Comparison of ENCODE assay signal across 7 mouse cellular contexts in the genomic region with DNA sequence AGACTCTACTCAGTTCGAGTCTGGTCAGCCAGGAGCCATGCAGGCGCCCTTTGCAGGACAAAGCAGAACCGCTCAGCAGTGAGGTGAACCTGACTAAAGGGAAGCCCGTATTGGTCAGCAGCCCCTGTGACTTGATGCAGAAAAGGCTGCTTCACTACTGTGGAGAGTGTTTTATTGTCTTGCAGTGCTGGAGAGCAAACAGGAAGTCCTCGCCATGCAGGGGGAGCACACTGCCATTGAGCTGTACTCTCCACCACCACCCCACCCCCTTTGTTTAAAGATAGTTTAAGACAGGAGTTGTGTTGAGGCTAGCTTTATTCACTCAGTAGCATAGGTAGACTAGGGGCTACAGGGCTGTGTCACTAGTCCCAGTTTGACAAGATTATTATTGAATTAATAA. TPM values are rescaled to one million over a fixed set of nuclear protein-coding genes. Genes with fewer than 3 reads are reported as not detected.
DNase-seq lines count a peak whose midpoint lies in the region; ATAC-seq and TF ChIP-seq lines count a peak whose summit lies in the region.

Gene Pole4 (minus strand): TSS at position 145 of the 400 bp plus-strand sequence.

- DNase-seq in CH12.LX (ENCODE audit: extremely low read depth): no peak
- no peak for DNase-seq in ES-E14 (ENCODE audit: low read depth, low spot score)
- no peak for DNase-seq in hindbrain, embryonic 11.5 days (ENCODE audit: low spot score)
- DNase-seq in liver, embryonic 13.5 days: no peak
- no peak for DNase-seq in ovary, postnatal 10 days (ENCODE audit: low spot score)
- DNase-seq in cerebellum, postnatal 36 days: no peak

- 84% methylated on average over 5 of the region's 5 CpGs for WGBS in forebrain, embryonic 13.5 days
- WGBS in hindbrain, embryonic 11.5 days: 84% methylated on average over 5 of the region's 5 CpGs
- WGBS in liver, embryonic 13.5 days (ENCODE audit: insufficient replicate concordance): 52% methylated on average over 5 of the region's 5 CpGs

- no peak for ATAC-seq in forebrain, embryonic 13.5 days
- ATAC-seq in hindbrain, embryonic 11.5 days (ENCODE audit: low FRiP score): no peak
- no peak for ATAC-seq in liver, embryonic 13.5 days (ENCODE audit: low read depth)

- dilution Hi-C loops in CH12.LX (cut with MboI; ENCODE audit: extremely low pct_ligation_motif_present, extremely low pct_unique_long_range_greater_than_20kb, low sequenced_read_pairs): no loop called here

- no peak within 1 kb of the TSS for H3K9ac ChIP-seq in CH12.LX (ENCODE audit: insufficient read depth, low read depth)
- peak within 1 kb of the TSS; percentile 57; the same call in 1 of the 2 replicates for H3K9ac ChIP-seq in ES-E14 (ENCODE audit: insufficient read depth, low read depth, low read length, poor library complexity, severe bottlenecking)
- H3K9ac ChIP-seq in forebrain, embryonic 13.5 days: no peak within 1 kb of the TSS
- H3K9ac ChIP-seq in hindbrain, embryonic 11.5 days (ENCODE audit: low read depth, low read length): no peak within 1 kb of the TSS
- H3K9ac ChIP-seq in liver, embryonic 13.5 days: no peak within 1 kb of the TSS

- no peak for TF ChIP-seq RAD21 in CH12.LX (IDR thresholded peaks at IDR 0.05; ENCODE audit: low read depth, low read length)

- no peaks in the 10 kb centered on the region for H3K36me3 ChIP-seq in CH12.LX (replicated peaks in 1 of 2; ENCODE audit: control insufficient read depth in 1 of 2, insufficient read depth in 1 of 2, low read length in 1 of 2)
- no peaks in the 10 kb centered on the region for H3K36me3 ChIP-seq in ES-E14 (ENCODE audit: control insufficient read depth, insufficient read depth, low read length, poor library complexity, severe bottlenecking)
- H3K36me3 ChIP-seq in forebrain, embryonic 13.5 days (ENCODE audit: poor library complexity, severe bottlenecking): no peaks in the 10 kb centered on the region
- H3K36me3 ChIP-seq in hindbrain, embryonic 11.5 days (ENCODE audit: control insufficient read depth, insufficient read depth, low read length): no peaks in the 10 kb centered on the region
- H3K36me3 ChIP-seq in liver, embryonic 13.5 days: no peaks in the 10 kb centered on the region

- TF ChIP-seq POLR2A in CH12.LX (IDR thresholded peaks at IDR 0.05; ENCODE audit: low read depth, low read length): no peak

- peaks cover 0 to 23% of the 10 kb centered on the region in 2 experiments; a peak in 2 of 4 replicates for H3K4me1 ChIP-seq in CH12.LX (ENCODE audit: control insufficient read depth in 1 of 2, insufficient read depth in 2 of 2)
- H3K4me1 ChIP-seq in ES-E14 (ENCODE audit: control insufficient read depth in 2 of 2, insufficient read depth in 2 of 2, low read length in 2 of 2, poor library complexity in 1 of 2): peaks cover 4 to 10% of the 10 kb centered on the region in 2 experiments; a peak in 3 of 4 replicates
- no peaks in the 10 kb centered on the region for H3K4me1 ChIP-seq in forebrain, embryonic 13.5 days
- H3K4me1 ChIP-seq in hindbrain, embryonic 11.5 days (replicated peaks; ENCODE audit: control insufficient read depth, insufficient read depth, low read length): no peaks in the 10 kb centered on the region
- H3K4me1 ChIP-seq in liver, embryonic 13.5 days (replicated peaks): no peaks in the 10 kb centered on the region

- H3K9me3 ChIP-seq in CH12.LX (replicated peaks; ENCODE audit: low read length): peaks cover 3% of the 10 kb centered on the region
- peaks cover 2% of the 10 kb centered on the region; the same call in 1 of the 2 replicates for H3K9me3 ChIP-seq in ES-E14 (ENCODE audit: control insufficient read depth, insufficient read depth, low read depth, low read length)
- H3K9me3 ChIP-seq in forebrain, embryonic 13.5 days (replicated peaks): no peaks in the 10 kb centered on the region
- no peaks in the 10 kb centered on the region for H3K9me3 ChIP-seq in hindbrain, embryonic 11.5 days (ENCODE audit: control insufficient read depth, low read length)
- H3K9me3 ChIP-seq in liver, embryonic 13.5 days (replicated peaks): no peaks in the 10 kb centered on the region

- H3K79me2 ChIP-seq in CH12.LX (replicated peaks; ENCODE audit: control insufficient read depth, extremely low read depth, insufficient read depth, poor library complexity, severe bottlenecking): no peaks in the 10 kb centered on the region

- in situ Hi-C loops in CH12.LX (cut with MboI; ENCODE audit: low pct_ligation_motif_present, low pct_unique_long_range_greater_than_20kb, low sequenced_read_pairs) (loop anchor here (25.0 kb wide), 1 partner anchor 743 kb away; the partner anchor contains the start of gene Mrpl19), ES-E14 (cut with MboI; ENCODE audit: low sequenced_read_pairs in 2 of 2, unreplicated experiment in 2 of 2) (no loop called here)

- no peak within 1 kb of the TSS for H3K27ac ChIP-seq in CH12.LX (ENCODE audit: insufficient read depth, low read depth)
- peak within 1 kb of the TSS; percentile 86; the same call in 1 of the 2 replicates for H3K27ac ChIP-seq in ES-E14 (ENCODE audit: insufficient read depth, low read depth, low read length, poor library complexity, severe bottlenecking)
- H3K27ac ChIP-seq in forebrain, embryonic 13.5 days: no peak within 1 kb of the TSS
- no peak within 1 kb of the TSS for H3K27ac ChIP-seq in hindbrain, embryonic 11.5 days (ENCODE audit: low read depth, low read length)
- H3K27ac ChIP-seq in liver, embryonic 13.5 days: no peak within 1 kb of the TSS

- H3K4me3 ChIP-seq in CH12.LX (replicated peaks in 1 of 3; ENCODE audit: low read depth in 2 of 3, low read length in 2 of 3, poor library complexity in 1 of 3) (no peak within 1 kb of the TSS), ES-E14 (ENCODE audit: insufficient read depth in 1 of 2, low read depth in 1 of 2, low read length in 2 of 2, poor library complexity in 1 of 2, severe bottlenecking in 1 of 2) (peak within 1 kb of the TSS; percentile 31 to 40; a peak in 3 of 4 replicates)
- H3K4me3 ChIP-seq in forebrain, embryonic 13.5 days: no peak within 1 kb of the TSS
- H3K4me3 ChIP-seq in hindbrain, embryonic 11.5 days (ENCODE audit: low read depth, low read length): no peak within 1 kb of the TSS
- no peak within 1 kb of the TSS for H3K4me3 ChIP-seq in liver, embryonic 13.5 days (replicated peaks)

- H3K4me2 ChIP-seq in CH12.LX (ENCODE audit: insufficient read depth, low read depth, poor library complexity, severe bottlenecking): no peak within 1 kb of the TSS
- no peak within 1 kb of the TSS for H3K4me2 ChIP-seq in forebrain, embryonic 13.5 days
- H3K4me2 ChIP-seq in hindbrain, embryonic 11.5 days (replicated peaks; ENCODE audit: low read depth, low read length): no peak within 1 kb of the TSS
- no peak within 1 kb of the TSS for H3K4me2 ChIP-seq in liver, embryonic 13.5 days

- TF ChIP-seq EP300 in CH12.LX (IDR thresholded peaks at IDR 0.05; ENCODE audit: low read length): no peak

- H3K27me3 ChIP-seq in CH12.LX (replicated peaks): no peaks in the 10 kb centered on the region
- H3K27me3 ChIP-seq in forebrain, embryonic 13.5 days: no peaks in the 10 kb centered on the region
- H3K27me3 ChIP-seq in hindbrain, embryonic 11.5 days (ENCODE audit: control insufficient read depth, insufficient read depth, low read length): no peaks in the 10 kb centered on the region
- no peaks in the 10 kb centered on the region for H3K27me3 ChIP-seq in liver, embryonic 13.5 days

- no peak for TF ChIP-seq CTCF in CH12.LX (conservative IDR thresholded peaks at IDR 0.05 in 1 of 2, IDR thresholded peaks at IDR 0.05 in 1 of 2; ENCODE audit: low read depth in 2 of 2, low read length in 2 of 2)

TF ChIP-seq in CH12.LX, 34 proteins besides CTCF, POLR2A, EP300 and RAD21 (continues in another document):
- TF ChIP-seq TBP (conservative IDR thresholded peaks at IDR 0.05; ENCODE audit: low read depth, low read length): no peak
- TF ChIP-seq SMC3 (IDR thresholded peaks at IDR 0.05; ENCODE audit: low read depth, low read length): no peak
- TF ChIP-seq E2F4 (IDR thresholded peaks at IDR 0.05; ENCODE audit: insufficient replicate concordance, low read depth, low read length): no peak
- TF ChIP-seq MAFK (IDR thresholded peaks at IDR 0.05; ENCODE audit: insufficient replicate concordance, low read length): no peak
- no peak for TF ChIP-seq ZNF384 (IDR thresholded peaks at IDR 0.05; ENCODE audit: low read depth, low read length)
- TF ChIP-seq MAX (IDR thresholded peaks at IDR 0.05; ENCODE audit: low read length): no peak
- no peak for TF ChIP-seq USF2 (conservative IDR thresholded peaks at IDR 0.05; ENCODE audit: low read depth, low read length)
- TF ChIP-seq MYC (IDR thresholded peaks at IDR 0.05; ENCODE audit: low read depth, low read length): no peak
- TF ChIP-seq MXI1 (IDR thresholded peaks at IDR 0.05; ENCODE audit: low read depth, low read length): no peak
- TF ChIP-seq KAT2A (IDR thresholded peaks at IDR 0.05; ENCODE audit: insufficient replicate concordance, low read length): no peak
- TF ChIP-seq JUND (conservative IDR thresholded peaks at IDR 0.05; ENCODE audit: low read depth, low read length): no peak

TF ChIP-seq in ES-E14, 5 proteins besides CTCF, POLR2A, EP300 and RAD21:
- TF ChIP-seq MAFK (IDR thresholded peaks at IDR 0.05; ENCODE audit: insufficient read depth, low read depth, low read length) (no peak), HCFC1 (IDR thresholded peaks at IDR 0.05; ENCODE audit: borderline replicate concordance, insufficient read depth, low read length) (no peak), ZC3H11A (IDR thresholded peaks at IDR 0.05; ENCODE audit: borderline replicate concordance, low read depth, low read length) (no peak), ZNF384 (IDR thresholded peaks at IDR 0.05; ENCODE audit: low read depth, low read length) (no peak)
TF ChIP-seq in ES-E14: peak in this region for 0.

RNA-seq across cellular contexts. Expression of gene Pole4, which starts in this region (rescaled TPM):
- 49.7 and 59.1 TPM in 2 replicates for total RNA-seq in CH12.LX (2012; rRNA removed)
- total RNA-seq in CH12.LX (2014; rRNA removed): 178 and 184 TPM in 2 replicates
- polyA plus RNA-seq in CH12.LX (2012; ENCODE audit: insufficient read length, low read depth): 79.8 and 88.8 TPM in 2 replicates
- 83.0 and 103 TPM in 2 replicates for total RNA-seq in ES-E14 (2012; rRNA removed)
- 94.9 and 95.0 TPM in 2 replicates for polyA plus RNA-seq in forebrain, embryonic 13.5 days (2015; fragmentation: Nextera tagmentation; extraction: Ambion mirVana)
- 104 and 107 TPM in 2 replicates for polyA plus RNA-seq in hindbrain, embryonic 11.5 days (2014; fragmentation: Nextera tagmentation; extraction: Ambion mirVana)
- 65.7 and 74.9 TPM in 2 replicates for polyA plus RNA-seq in liver, embryonic 13.5 days (2015; fragmentation: Nextera tagmentation; extraction: Ambion mirVana)

Comparison
In these comparisons a context has a peak if more than half of its experiments do, and no peak if none do; other contexts are left out.
1. H3K4me3 ChIP-seq: peak in ES-E14 (2 of 2); none in CH12.LX (0 of 3), forebrain, embryonic 13.5 days (single experiment), hindbrain, embryonic 11.5 days (single experiment) and liver, embryonic 13.5 days (single experiment).